Mouse (Mus musculus): ENCODE results near the gene Ajap1. TPM values are rescaled to one million over a fixed set of nuclear protein-coding genes. Genes with fewer than 3 reads are reported as not detected.

Gene Ajap1
- polyA plus RNA-seq, 1 experiment from 2014 or later, result 0.35 TPM

- TF ChIP-seq CTCF (IDR thresholded peaks at IDR 0.05) (no peak), EP300 (IDR thresholded peaks at IDR 0.05) (no peak)
- no peaks in the 10 kb centered on the region for H3K4me1 ChIP-seq (ENCODE audit: insufficient read depth, low read depth, low read length)
- 16% methylated on average over 6 of the region's 6 CpGs for WGBS
- no peaks in the 10 kb centered on the region for H3K36me3 ChIP-seq (ENCODE audit: insufficient read depth, low read length)
- no peak overlapping the region for H3K4me3 ChIP-seq (ENCODE audit: low read depth, low read length)
- H3K27ac ChIP-seq (ENCODE audit: low read length), result no peak overlapping the region
- DNase-seq (ENCODE audit: low spot score) (no peak), ATAC-seq (no peak)
- no peaks in the 10 kb centered on the region for H3K27me3 ChIP-seq (replicated peaks; ENCODE audit: insufficient read depth, low read length)
- no peaks in the 10 kb centered on the region for H3K9me3 ChIP-seq (ENCODE audit: low read length)
- H3K4me2 ChIP-seq (replicated peaks; ENCODE audit: low read depth, low read length), result no peak overlapping the region
- H3K9ac ChIP-seq (replicated peaks; ENCODE audit: low read depth), result no peak overlapping the region
These were observed 104.6 kb downstream of the Ajap1 start for GRCm38 (mm10) chr4:153377981-153378380.

- Histone ChIP-seq H3K4me1 (ENCODE audit: insufficient read depth, low read depth, low read length) (no peaks in the 10 kb centered on the region), H3K4me2 (replicated peaks; ENCODE audit: low read depth, low read length) (no peak overlapping the region), H3K9me3 (ENCODE audit: low read length) (no peaks in the 10 kb centered on the region), H3K27ac (ENCODE audit: low read length) (no peak overlapping the region), H3K27me3 (replicated peaks; ENCODE audit: insufficient read depth, low read length) (no peaks in the 10 kb centered on the region), H3K36me3 (ENCODE audit: insufficient read depth, low read length) (no peaks in the 10 kb centered on the region), H3K9ac (replicated peaks; ENCODE audit: low read depth) (no peak overlapping the region), H3K4me3 (ENCODE audit: low read depth, low read length) (no peak overlapping the region)
- DNase-seq (ENCODE audit: low spot score) (no peak), ATAC-seq (no peak)
- WGBS, result 80% methylated on average over 6 of the region's 6 CpGs
- no peak for TF ChIP-seq CTCF (IDR thresholded peaks at IDR 0.05)
- no peak for TF ChIP-seq EP300 (IDR thresholded peaks at IDR 0.05)
These were observed 108.4 kb downstream of the Ajap1 start for GRCm38 (mm10) chr4:153374233-153374632.

GRCm38 (mm10) chr4:153373125-153373524 is 109.5 kb downstream of the Ajap1 start:
- 85% methylated on average over 14 of the region's 14 CpGs for WGBS
- Histone ChIP-seq H3K27ac (ENCODE audit: low read length) (no peak overlapping the region), H3K9me3 (ENCODE audit: low read length) (no peaks in the 10 kb centered on the region), H3K27me3 (replicated peaks; ENCODE audit: insufficient read depth, low read length) (no peaks in the 10 kb centered on the region), H3K4me3 (ENCODE audit: low read depth, low read length) (no peak overlapping the region), H3K4me2 (replicated peaks; ENCODE audit: low read depth, low read length) (no peak overlapping the region), H3K9ac (replicated peaks; ENCODE audit: low read depth) (no peak overlapping the region), H3K4me1 (ENCODE audit: insufficient read depth, low read depth, low read length) (no peaks in the 10 kb centered on the region), H3K36me3 (ENCODE audit: insufficient read depth, low read length) (no peaks in the 10 kb centered on the region)
- TF ChIP-seq CTCF (IDR thresholded peaks at IDR 0.05) (no peak), EP300 (IDR thresholded peaks at IDR 0.05) (no peak)
- ATAC-seq (no peak), DNase-seq (ENCODE audit: low spot score) (no peak)

- H3K4me3 ChIP-seq (ENCODE audit: low read depth, low read length), result no peak overlapping the region
These were observed 113.9 kb downstream of the Ajap1 start for GRCm38 (mm10) chr4:153368620-153369159.

GRCm38 (mm10) chr4:153360868-153361545 is 121.6 kb downstream of the Ajap1 start:
- Histone ChIP-seq H3K9me3 (ENCODE audit: low read length) (no peaks in the 10 kb centered on the region), H3K27me3 (replicated peaks; ENCODE audit: insufficient read depth, low read length) (no peaks in the 10 kb centered on the region), H3K36me3 (ENCODE audit: insufficient read depth, low read length) (no peaks in the 10 kb centered on the region), H3K4me1 (ENCODE audit: insufficient read depth, low read depth, low read length) (no peaks in the 10 kb centered on the region), H3K4me2 (replicated peaks; ENCODE audit: low read depth, low read length) (no peak overlapping the region), H3K4me3 (ENCODE audit: low read depth, low read length) (no peak overlapping the region), H3K9ac (replicated peaks; ENCODE audit: low read depth) (no peak overlapping the region), H3K27ac (ENCODE audit: low read length) (no peak overlapping the region)
- TF ChIP-seq EP300 (IDR thresholded peaks at IDR 0.05) (no peak), CTCF (IDR thresholded peaks at IDR 0.05) (no peak)
- WGBS, result 34% methylated on average over 13 of the region's 13 CpGs
- ATAC-seq (no peak), DNase-seq (ENCODE audit: low spot score) (no peak)

More at GRCm38 (mm10) chr4:153368620-153369159, 113.9 kb downstream of the Ajap1 start:
- H3K9ac ChIP-seq (replicated peaks; ENCODE audit: low read depth), result no peak overlapping the region
- no peaks in the 10 kb centered on the region for H3K27me3 ChIP-seq (replicated peaks; ENCODE audit: insufficient read depth, low read length)
- 53% methylated on average over 10 of the region's 10 CpGs for WGBS
- H3K9me3 ChIP-seq (ENCODE audit: low read length), result no peaks in the 10 kb centered on the region
- H3K27ac ChIP-seq (ENCODE audit: low read length), result no peak overlapping the region
- H3K4me1 ChIP-seq (ENCODE audit: insufficient read depth, low read depth, low read length), result no peaks in the 10 kb centered on the region
- no peak overlapping the region for H3K4me2 ChIP-seq (replicated peaks; ENCODE audit: low read depth, low read length)
- ATAC-seq (no peak), DNase-seq (ENCODE audit: low spot score) (no peak)
- H3K36me3 ChIP-seq (ENCODE audit: insufficient read depth, low read length), result no peaks in the 10 kb centered on the region
- TF ChIP-seq EP300 (IDR thresholded peaks at IDR 0.05), result no peak
- no peak for TF ChIP-seq CTCF (IDR thresholded peaks at IDR 0.05)

- Histone ChIP-seq H3K4me1 (ENCODE audit: insufficient read depth, low read depth, low read length) (no peaks in the 10 kb centered on the region), H3K36me3 (ENCODE audit: insufficient read depth, low read length) (no peaks in the 10 kb centered on the region), H3K27me3 (replicated peaks; ENCODE audit: insufficient read depth, low read length) (no peaks in the 10 kb centered on the region), H3K4me2 (replicated peaks; ENCODE audit: low read depth, low read length) (no peak overlapping the region), H3K9me3 (ENCODE audit: low read length) (no peaks in the 10 kb centered on the region), H3K9ac (replicated peaks; ENCODE audit: low read depth) (no peak overlapping the region), H3K27ac (ENCODE audit: low read length) (no peak overlapping the region), H3K4me3 (ENCODE audit: low read depth, low read length) (no peak overlapping the region)
- TF ChIP-seq EP300 (IDR thresholded peaks at IDR 0.05) (no peak), CTCF (IDR thresholded peaks at IDR 0.05) (no peak)
- ATAC-seq, result no peak
- no peak for DNase-seq (ENCODE audit: low spot score)
- WGBS, result 55% methylated on average over 7 of the region's 7 CpGs
These were observed 124.4 kb downstream of the Ajap1 start for GRCm38 (mm10) chr4:153358243-153358550.

All from lung, postnatal 0 days (tissue).